Mouse (Mus musculus): ENCODE measurements at regions not wholly inside any gene's neighbourhood (a gene's known extent, or its start where the extent isn't known, plus 50 kb on each side); places are given as distances from the start of the nearest gene placed in this dataset.
A peak's percentile ranks its signal among the peaks of the same experiment; 100 is the strongest.

- DNase-seq = no peak
These were observed 328.3 kb upstream of the Nox3 start for GRCm38 (mm10) chr17:4024384-4024783.

- DNase-seq = no peak
These were observed 333.1 kb upstream of the Nox3 start for GRCm38 (mm10) chr17:4029202-4029601.

GRCm38 (mm10) chr17:4034816-4035360, 338.8 kb upstream of the Nox3 start:
- no peak for DNase-seq

- DNase-seq = peak in 1 of 2 experiments; percentile 2
These were observed 344.1 kb upstream of the Nox3 start for GRCm38 (mm10) chr17:4040104-4040664.

GRCm38 (mm10) chr17:4060186-4060585, 364.1 kb upstream of the Nox3 start:
- DNase-seq = peak; percentile 34 to 57

GRCm38 (mm10) chr17:4073381-4073780, 377.3 kb upstream of the Nox3 start:
- no peak for DNase-seq

- DNase-seq = no peak
These were observed 384.5 kb upstream of the Nox3 start for GRCm38 (mm10) chr17:4080564-4080963.

- no peak for DNase-seq
These were observed 398.6 kb upstream of the Nox3 start for GRCm38 (mm10) chr17:4094621-4095020.

GRCm38 (mm10) chr17:4103321-4103720, 407.3 kb upstream of the Nox3 start:
- DNase-seq = no peak

GRCm38 (mm10) chr17:4109263-4109662, 413.2 kb upstream of the Nox3 start:
- DNase-seq = peak in 1 of 2 experiments; percentile 66

- DNase-seq = no peak
These were observed 417.0 kb upstream of the Nox3 start for GRCm38 (mm10) chr17:4113021-4113420.

DNA sequence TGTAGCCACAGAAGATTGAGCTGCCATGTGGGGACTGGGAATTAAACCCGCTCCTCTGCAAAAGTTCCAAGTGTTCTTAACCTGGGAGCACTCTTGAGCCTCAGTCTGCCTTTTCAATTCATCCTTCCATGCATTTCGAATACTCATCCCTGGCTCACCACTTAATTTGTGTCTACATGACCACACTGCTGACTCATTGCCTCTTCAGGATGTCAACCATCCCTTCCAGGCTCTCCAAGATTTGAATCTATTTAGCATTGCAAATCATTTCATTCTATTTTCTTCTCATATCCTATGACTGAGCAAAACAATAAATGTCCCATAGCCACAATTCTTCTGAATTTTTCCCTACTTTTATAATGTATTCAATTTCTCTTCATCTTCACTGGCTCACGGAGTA, 420.4 kb upstream of the Nox3 start:
- no peak for DNase-seq

DNA sequence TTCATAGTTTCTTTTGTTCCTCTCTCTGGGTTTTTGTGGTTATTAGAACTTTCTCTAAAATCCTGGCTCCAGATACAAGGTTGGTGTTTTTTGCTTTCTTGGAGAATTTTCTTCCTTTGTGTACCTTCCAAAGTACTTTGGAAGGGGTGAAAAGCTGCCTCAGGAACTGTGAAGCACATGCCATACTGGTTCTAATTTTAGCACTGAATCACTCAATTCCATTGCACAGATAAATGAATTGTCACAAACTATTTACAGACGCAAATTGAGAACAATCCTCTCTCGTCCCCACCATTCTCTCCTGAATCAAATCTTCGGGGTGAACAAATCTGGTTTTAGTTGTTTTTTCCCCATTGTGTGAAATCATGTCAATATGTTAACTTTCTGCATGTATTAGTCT, 437.6 kb upstream of the Nox3 start:
- no peak for DNase-seq

DNA sequence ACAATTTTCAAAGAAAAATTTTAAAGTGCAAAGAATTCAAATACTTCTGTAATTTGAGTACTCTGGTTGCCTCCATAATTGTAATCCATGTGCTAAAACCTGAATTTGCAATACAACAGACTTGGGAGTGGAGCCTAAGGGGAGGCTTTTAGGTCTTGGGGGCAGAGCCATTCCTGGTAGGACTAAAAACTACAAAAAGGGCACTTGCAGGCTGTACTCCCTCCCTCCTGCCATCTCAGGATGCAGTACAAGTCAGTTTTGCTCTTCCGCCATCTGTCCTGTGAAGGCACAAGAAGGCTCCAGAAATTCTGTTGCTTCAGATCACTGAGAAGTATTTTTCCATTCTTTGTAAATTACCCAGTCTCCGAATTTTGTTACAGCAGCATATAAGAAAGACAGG, 467.4 kb upstream of the Nox3 start:
- DNase-seq = no peak

GRCm38 (mm10) chr17:4173951-4174361, 477.9 kb upstream of the Nox3 start:
- peak; percentile 27 to 56 for DNase-seq

DNA sequence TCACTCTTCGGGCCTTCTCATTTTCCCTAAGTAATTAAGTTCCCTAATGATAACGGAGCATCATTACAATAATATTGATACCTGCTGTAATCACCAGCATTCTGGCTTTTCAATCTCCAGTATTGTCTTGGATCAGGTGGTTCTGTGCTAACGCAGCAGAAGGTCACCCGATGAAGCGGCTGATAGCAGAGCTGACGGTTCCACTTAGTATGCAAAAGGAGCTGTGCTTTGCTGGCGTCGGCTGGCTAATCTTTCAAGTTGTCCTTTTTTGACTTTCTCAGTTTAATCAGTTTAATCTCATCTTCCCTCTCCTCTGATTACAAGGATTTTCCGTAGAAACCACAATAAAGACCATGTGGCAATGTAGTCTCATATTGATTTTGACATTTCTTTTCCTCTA, 478.9 kb upstream of the Nox3 start:
- DNase-seq = no peak

GRCm38 (mm10) chr17:4176524-4176923, 480.5 kb upstream of the Nox3 start:
- no peak for DNase-seq

DNA sequence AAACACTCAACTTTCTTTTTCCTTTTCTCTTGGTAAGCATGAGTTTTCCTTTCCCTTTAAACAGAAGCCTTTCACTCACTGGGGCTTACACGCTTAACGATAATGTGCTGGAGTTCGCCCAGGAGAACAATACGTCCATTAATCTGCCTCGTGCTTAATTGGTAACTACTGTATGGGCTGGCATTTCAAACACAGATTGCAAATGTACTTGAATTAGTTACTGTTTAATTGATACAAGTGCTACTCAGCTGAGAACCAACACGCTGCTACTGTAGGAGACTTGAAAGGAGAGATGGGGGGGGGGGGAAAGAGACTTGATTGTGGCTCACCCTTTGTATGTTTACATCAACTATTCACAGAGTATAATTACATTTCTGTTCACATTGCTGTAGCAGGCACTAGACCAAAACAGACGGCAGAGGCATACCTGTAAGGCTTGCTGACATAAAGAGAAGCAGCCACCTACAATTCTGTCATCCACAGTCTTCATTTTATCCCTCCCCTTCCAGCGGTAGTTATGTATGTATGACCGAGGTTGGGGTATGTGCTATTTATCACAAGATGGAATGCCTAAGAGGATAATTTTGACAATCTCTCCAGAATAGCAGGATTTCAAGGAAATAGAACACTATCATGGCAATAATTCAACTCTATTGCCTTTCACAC, 481.6 kb upstream of the Nox3 start:
- peak; percentile 13 to 30 for DNase-seq

DNA sequence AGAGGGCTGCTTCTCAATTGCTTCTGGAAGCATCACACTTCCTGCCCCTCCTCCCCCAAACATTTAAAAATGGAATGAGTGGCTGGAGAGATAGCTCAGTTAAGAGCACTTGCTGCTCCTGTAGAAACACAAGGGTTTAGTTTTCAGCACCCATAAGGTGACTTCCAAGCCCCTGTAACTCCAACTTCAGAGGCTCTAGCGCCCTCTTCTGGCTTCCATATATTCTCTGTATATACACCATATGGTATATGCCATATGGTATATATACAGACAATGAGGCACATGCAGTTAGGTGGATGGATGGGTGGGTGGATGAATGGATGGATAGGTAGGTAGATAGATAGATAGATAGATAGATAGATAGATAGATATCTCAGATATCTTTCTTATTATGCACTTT, 483.2 kb upstream of the Nox3 start:
- no peak for DNase-seq

DNA sequence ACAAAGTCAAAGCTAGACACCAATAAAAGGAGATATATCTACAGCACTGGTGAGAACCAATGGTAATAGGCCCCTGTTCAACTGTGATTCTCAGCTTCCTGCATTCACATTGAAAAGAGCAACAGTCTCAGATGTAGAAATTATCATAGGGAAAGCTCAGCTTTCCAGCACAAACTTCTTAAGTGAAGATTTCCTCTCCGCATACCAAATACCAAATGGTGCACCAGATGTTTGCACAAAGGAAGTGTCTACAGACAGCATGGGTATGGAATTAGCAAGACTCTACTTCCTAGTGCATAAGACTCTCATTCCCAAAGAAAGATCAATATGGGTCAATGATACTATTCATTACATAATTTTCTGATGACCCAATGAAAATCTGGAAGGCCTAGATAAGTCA, 486.0 kb upstream of the Nox3 start:
- no peak for DNase-seq

GRCm38 (mm10) chr17:4186802-4187201, 490.7 kb upstream of the Nox3 start:
- DNase-seq = no peak

- no peak for DNase-seq
These were observed 491.5 kb upstream of the Nox3 start for GRCm38 (mm10) chr17:4187606-4188005.

- peak; percentile 27 to 28 for DNase-seq
These were observed 500.9 kb upstream of the Nox3 start for GRCm38 (mm10) chr17:4196793-4197448.

DNA sequence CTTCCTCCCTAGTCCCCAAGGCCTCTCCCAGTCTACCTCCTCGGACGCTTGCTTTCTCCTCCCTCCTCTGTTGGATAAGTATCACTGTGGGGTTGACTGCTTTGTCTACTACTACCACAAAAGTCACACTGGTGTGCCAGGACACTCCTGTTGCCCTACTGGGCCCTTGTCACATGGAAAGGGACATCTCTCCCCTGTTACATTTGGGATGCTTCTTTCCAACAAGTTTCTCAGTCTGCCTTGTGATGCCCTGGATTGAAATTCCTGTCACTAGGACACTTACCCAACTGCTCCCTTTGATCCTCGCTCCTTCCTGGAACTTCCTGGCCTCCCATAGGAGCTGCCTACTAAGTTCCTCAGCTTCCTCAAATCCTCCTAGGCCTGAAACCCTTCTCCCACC, 501.9 kb upstream of the Nox3 start:
- no peak for DNase-seq
